Mouse (Mus musculus): ENCODE measurements at regions not wholly inside any gene's neighbourhood (a gene's known extent, or its start where the extent isn't known, plus 50 kb on each side); places are given as distances from the start of the nearest gene placed in this dataset.

DNA sequence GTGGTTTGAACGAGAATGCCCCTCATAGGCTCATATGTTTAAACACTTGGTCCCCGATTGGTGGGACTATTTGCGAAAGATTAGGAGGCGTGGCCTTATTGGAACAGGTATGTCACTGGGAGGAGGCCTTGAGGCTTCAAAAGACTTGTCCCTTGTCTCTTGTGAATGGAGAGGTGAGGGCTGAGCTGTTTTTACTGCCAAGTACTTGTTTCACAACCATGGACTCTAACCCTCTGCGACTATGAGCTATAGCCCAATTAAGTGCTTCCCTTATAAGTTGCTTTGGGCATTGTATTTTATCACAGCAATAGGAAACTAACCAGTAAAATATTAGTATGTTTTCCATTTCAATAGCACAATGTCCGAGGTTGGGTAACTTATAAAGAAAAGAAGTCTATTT lies 511.7 kb downstream of the Bnc2 start:
- no peak for TF ChIP-seq JUND (conservative IDR thresholded peaks at IDR 0.05; ENCODE audit: low read depth, low read length)
- TF ChIP-seq SIN3A (IDR thresholded peaks at IDR 0.05; ENCODE audit: low read length) = no peak
- no peak for TF ChIP-seq MXI1 (IDR thresholded peaks at IDR 0.05; ENCODE audit: low read depth, low read length)
